Mouse (Mus musculus) thymus, adult 2 months (tissue): Measurements from ENCODE around the gene Osbpl11.

Experiments used
- CTCF ChIP-seq: fragments of 200-500 bp; IDR thresholded peaks from 2 replicates; pipeline ENCODE4 v1.5.1; 2012; ENCODE audit warnings: mild to moderate bottlenecking, control low read depth, low read length, moderate library complexity, borderline replicate concordance; ENCODE audit not compliant: control insufficient read depth, poor library complexity, insufficient read depth; ENCODE audit errors: extremely low read depth
- POLR2A ChIP-seq: fragments of 200-500 bp; IDR thresholded peaks from 2 replicates; pipeline ENCODE4 v1.6.1; 2012; ENCODE audit warnings: mild to moderate bottlenecking, low read length, control low read depth, moderate library complexity; ENCODE audit not compliant: control insufficient read depth, poor library complexity, insufficient read depth; ENCODE audit errors: extremely low read depth

GRCm38 (mm10) chr16:33236151-33236550 lies 51.3 kb downstream of the Osbpl11 start:
- TF ChIP-seq CTCF (no peak), POLR2A (no peak)
